ENCODE assay signal across 7 mouse cellular contexts in genomic region chr3:116594728-116595602, GRCm38 (mm10). TPM values are rescaled to one million over a fixed set of nuclear protein-coding genes. Genes with fewer than 3 reads are reported as not detected.
DNase-seq lines count a peak whose midpoint lies in the region; ATAC-seq lines count a peak whose summit lies in the region.

TSS of gene Sass6 (plus strand) at chr3:116594982.

- DNase-seq in adrenal gland, adult 2 months = peak; percentile 98
- DNase-seq in embryo, embryonic 11.5 days (ENCODE audit: low read depth, low spot score) = peak; percentile 93
- peak; percentile 98 to 99 for DNase-seq in gastrocnemius, postnatal 36 days
- peak; percentile 97 to 98 for DNase-seq in left cerebral cortex, postnatal 25 days (ENCODE audit: low spot score in 2 of 2)
- peak; percentile 97 for DNase-seq in midbrain, embryonic 10.5 days (ENCODE audit: low spot score)
- peak; percentile 99 for DNase-seq in right cerebral cortex, postnatal 4 days

- intact Hi-C loops in gastrocnemius, postnatal 36 days (cut with DNase I) = loop anchor here (5.0 to 10.0 kb wide), 2 partner anchors 242 to 570 kb away; no protein-coding TSS in a partner anchor
- intact Hi-C loops in left cerebral cortex, postnatal 25 days (cut with DNase I) = loop anchor here (1.0 to 5.0 kb wide), 4 partner anchors 67 to 242 kb away; partner anchors contain the start of genes Dbt and Mfsd14a

- no peaks in the 10 kb centered on the region for H3K9me3 ChIP-seq in intestine, embryonic 15.5 days
- H3K9me3 ChIP-seq in midbrain, embryonic 10.5 days (replicated peaks) = no peaks in the 10 kb centered on the region

- H3K36me3 ChIP-seq in intestine, embryonic 15.5 days = peaks cover 6% of the 10 kb centered on the region
- peaks cover 33% of the 10 kb centered on the region for H3K36me3 ChIP-seq in midbrain, embryonic 10.5 days

- peak within 1 kb of the TSS; percentile 90 for H3K4me3 ChIP-seq in intestine, embryonic 15.5 days (replicated peaks)
- peak within 1 kb of the TSS; percentile 91 for H3K4me3 ChIP-seq in midbrain, embryonic 10.5 days

- H3K4me2 ChIP-seq in intestine, embryonic 15.5 days (replicated peaks) = peak within 1 kb of the TSS; percentile 67

- peak within 1 kb of the TSS; percentile 78 for H3K9ac ChIP-seq in intestine, embryonic 15.5 days

- WGBS in intestine, embryonic 15.5 days = under 1% methylated on average over 65 of the region's 65 CpGs
- under 1% methylated on average over 65 of the region's 65 CpGs for WGBS in midbrain, embryonic 10.5 days

- peak within 1 kb of the TSS; percentile 79 for H3K27ac ChIP-seq in intestine, embryonic 15.5 days
- H3K27ac ChIP-seq in midbrain, embryonic 10.5 days (replicated peaks) = peak within 1 kb of the TSS; percentile 93

- peak; percentile 98 for ATAC-seq in intestine, embryonic 15.5 days

- H3K27me3 ChIP-seq in intestine, embryonic 15.5 days (replicated peaks) = no peaks in the 10 kb centered on the region
- H3K27me3 ChIP-seq in midbrain, embryonic 10.5 days (ENCODE audit: low read depth, poor library complexity, severe bottlenecking) = no peaks in the 10 kb centered on the region

- no peaks in the 10 kb centered on the region for H3K4me1 ChIP-seq in intestine, embryonic 15.5 days (replicated peaks)
- H3K4me1 ChIP-seq in midbrain, embryonic 10.5 days = peaks cover 16% of the 10 kb centered on the region

RNA-seq across cellular contexts. Expression of gene Sass6, which starts in this region (rescaled TPM):
- total RNA-seq in adrenal gland, adult 2 months (2021) = 1 to 10 TPM; 1.9 to 3.5 TPM
- polyA plus RNA-seq in adrenal gland, adult 2 months (2012; rRNA removed) = 0.21 and 0.38 TPM in 2 replicates
- 1 to 10 TPM; 2.2 to 2.4 TPM for total RNA-seq in gastrocnemius, postnatal 36 days (2021)
- polyA plus RNA-seq in intestine, embryonic 15.5 days (2015; fragmentation: Nextera tagmentation; extraction: Ambion mirVana) = 18.0 and 20.1 TPM in 2 replicates
- total RNA-seq in left cerebral cortex, postnatal 25 days (2021) = 1 to 10 TPM; 5.4 to 9.0 TPM
- 37.3 and 39.5 TPM in 2 replicates for polyA plus RNA-seq in midbrain, embryonic 10.5 days (2016; fragmentation: Nextera tagmentation; extraction: Ambion mirVana)

Comparison
In these comparisons a context has a peak if more than half of its experiments do, and no peak if none do; other contexts are left out.
1. Peak in every context shown above with its lines: DNase-seq, ATAC-seq, H3K4me3 ChIP-seq and H3K27ac ChIP-seq.
2. RNA of gene Sass6 (polyA plus RNA-seq): 37.3 to 39.5 TPM in midbrain, embryonic 10.5 days and 18.0 to 20.1 TPM in intestine, embryonic 15.5 days; 0.21 to 0.38 TPM in adrenal gland, adult 2 months; every median in the first group is over 10 times any median in the second.